Mouse (Mus musculus) lung, embryonic 14.5 days (tissue): ENCODE results near the gene Kcnh4. TPM values are rescaled to one million over a fixed set of nuclear protein-coding genes. Genes with fewer than 3 reads are reported as not detected.
A peak's percentile ranks its signal among the peaks of the same experiment; 100 is the strongest.

ENCODE experiments used
- ATAC-seq: fragments of 200-750 bp; cut with Nextera tagmentation; 2 replicates; pipeline ENCODE4 v1.8.0; 2017; ENCODE audit warnings: mild to moderate bottlenecking, moderate TSS enrichment, moderate library complexity; ENCODE audit not compliant: insufficient read depth
- DNase-seq: peaks from one replicate; pipeline ENCODE4 v3.0.0-alpha.2; 2015
- H3K27ac ChIP-seq: fragments of 300-500 bp; sonication (generic); 2 replicates; pipeline ENCODE4 v1.5.1; 2014; ENCODE audit warnings: low read depth, mild to moderate bottlenecking, moderate library complexity
- H3K27me3 ChIP-seq: fragments of 300-500 bp; sonication (generic); 2 replicates; pipeline ENCODE4 v1.6.1; 2014; ENCODE audit warnings: low read length, control low read depth; ENCODE audit not compliant: insufficient read depth
- H3K36me3 ChIP-seq: fragments of 300-500 bp; sonication (generic); 2 replicates; pipeline ENCODE4 v1.6.1; 2014; ENCODE audit warnings: control low read depth; ENCODE audit not compliant: insufficient read depth
- H3K4me1 ChIP-seq: fragments of 300-500 bp; sonication (generic); 2 replicates; pipeline ENCODE4 v1.6.1; 2014; ENCODE audit warnings: antibody characterized with exemption, control low read depth; ENCODE audit not compliant: insufficient read depth
- H3K4me2 ChIP-seq: fragments of 300-500 bp; sonication (generic); 2 replicates; pipeline ENCODE4 v1.6.1; 2014; ENCODE audit warnings: mild to moderate bottlenecking
- H3K4me3 ChIP-seq: fragments of 300-500 bp; sonication (generic); 2 replicates; pipeline ENCODE4 v1.5.1; 2014; ENCODE audit warnings: low read depth, low read length
- H3K9ac ChIP-seq: fragments of 300-500 bp; sonication (generic); 2 replicates; pipeline ENCODE4 v1.6.1; 2014
- H3K9me3 ChIP-seq: fragments of 300-500 bp; sonication (generic); 2 replicates; pipeline ENCODE4 v1.6.1; 2016; ENCODE audit warnings: low read depth, low read length, control low read depth
- CTCF ChIP-seq: IDR thresholded peaks from 2 replicates; pipeline ENCODE4 v1.5.1; 2016; ENCODE audit warnings: antibody characterized with exemption, low read depth
- WGBS: fragments of 180-500 bp; shearing (Covaris S2); extraction: QIAGEN DNeasy Blood & Tissue Kit; methylation state at CpG from one replicate; pipeline ENCODE4 v1.1.7; 2014; 5-methylcytosine and 5-hydroxymethylcytosine counted together
- polyA plus RNA-seq: library from polyadenylated mRNA; unstranded; fragments of >200 nt; fragmentation: Nextera tagmentation; extraction: Ambion mirVana; gene quantifications from 2 replicates; pipeline ENCODE4 v1.2.1, GENCODE M21; 2014

Gene Kcnh4
- polyA plus RNA-seq, 1 experiment from 2014 or later: not detected

DNA sequence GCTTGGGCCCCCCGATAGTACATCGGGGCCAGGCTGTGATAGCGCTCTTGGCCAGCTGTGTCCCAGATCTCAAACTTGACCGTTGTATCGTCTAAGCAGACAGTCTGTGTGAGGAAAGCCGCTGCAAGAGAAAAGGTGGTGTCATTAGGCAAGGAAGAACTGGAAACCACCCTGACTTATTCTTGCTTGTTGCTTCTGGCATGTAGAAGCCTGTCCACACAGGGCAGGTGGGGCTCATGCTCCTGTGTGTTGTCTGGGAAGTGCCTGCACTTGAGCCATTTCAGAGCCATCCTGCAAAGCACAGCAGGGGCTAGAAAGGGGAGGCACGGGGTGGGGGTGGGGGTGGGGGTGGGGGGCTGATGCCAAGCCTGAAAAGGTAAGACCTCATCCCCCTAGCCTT lies 41.3 kb downstream of the Kcnh4 start:
- 91% methylated on average over 7 of the region's 7 CpGs for WGBS
- H3K27me3 ChIP-seq: no peaks in the 10 kb centered on the region
- ATAC-seq (no peak), DNase-seq (no peak)
- H3K36me3 ChIP-seq: peaks cover 46% of the 10 kb centered on the region
- no peak overlapping the region for H3K4me3 ChIP-seq
- H3K4me2 ChIP-seq: no peak overlapping the region
- H3K27ac ChIP-seq: no peak overlapping the region
- no peak overlapping the region for H3K9ac ChIP-seq
- H3K4me1 ChIP-seq: peaks cover 12% of the 10 kb centered on the region
- no peaks in the 10 kb centered on the region for H3K9me3 ChIP-seq
- TF ChIP-seq CTCF: no peak

DNA sequence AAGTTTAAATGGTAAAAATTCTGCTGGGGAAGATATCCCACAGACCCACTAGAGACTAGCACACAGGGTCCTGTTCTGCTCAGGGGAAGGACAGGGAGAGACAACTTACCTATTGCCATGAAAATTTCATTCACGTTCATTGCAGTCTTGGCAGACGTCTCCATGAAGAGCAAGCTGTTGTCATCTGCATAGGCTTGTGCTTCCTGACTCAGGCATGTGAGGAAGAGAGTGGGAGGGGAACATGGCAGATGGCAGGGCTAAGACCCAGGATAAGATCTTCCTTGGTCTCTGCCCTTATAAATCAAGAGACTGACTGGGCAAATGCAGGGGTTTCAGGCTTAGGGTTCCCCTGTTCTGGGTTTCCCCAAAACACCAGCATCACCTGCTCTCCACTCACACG lies 43.1 kb downstream of the Kcnh4 start:
- no peak for TF ChIP-seq CTCF
- WGBS: 74% methylated on average over 3 of the region's 3 CpGs
- peaks cover 46% of the 10 kb centered on the region for H3K36me3 ChIP-seq
- DNase-seq (no peak), ATAC-seq (no peak)
- H3K27ac ChIP-seq: no peak overlapping the region
- H3K4me3 ChIP-seq: no peak overlapping the region
- peaks cover 18% of the 10 kb centered on the region for H3K4me1 ChIP-seq
- no peaks in the 10 kb centered on the region for H3K9me3 ChIP-seq
- no peaks in the 10 kb centered on the region for H3K27me3 ChIP-seq
- H3K4me2 ChIP-seq: no peak overlapping the region
- H3K9ac ChIP-seq: no peak overlapping the region

- H3K4me1 ChIP-seq: peaks cover 19% of the 10 kb centered on the region
- no peak for DNase-seq
- H3K4me3 ChIP-seq: no peak overlapping the region
- no peak overlapping the region for H3K9ac ChIP-seq
- H3K9me3 ChIP-seq: no peaks in the 10 kb centered on the region
- WGBS: 90% methylated on average over 6 of the region's 6 CpGs
- no peak overlapping the region for H3K4me2 ChIP-seq
- TF ChIP-seq CTCF: no peak
- H3K27ac ChIP-seq: no peak overlapping the region
- H3K36me3 ChIP-seq: peaks cover 53% of the 10 kb centered on the region
- H3K27me3 ChIP-seq: no peaks in the 10 kb centered on the region
- ATAC-seq: no peak
These were observed 44.8 kb downstream of the Kcnh4 start for GRCm38 (mm10) chr11:100714948-100715347.

DNA sequence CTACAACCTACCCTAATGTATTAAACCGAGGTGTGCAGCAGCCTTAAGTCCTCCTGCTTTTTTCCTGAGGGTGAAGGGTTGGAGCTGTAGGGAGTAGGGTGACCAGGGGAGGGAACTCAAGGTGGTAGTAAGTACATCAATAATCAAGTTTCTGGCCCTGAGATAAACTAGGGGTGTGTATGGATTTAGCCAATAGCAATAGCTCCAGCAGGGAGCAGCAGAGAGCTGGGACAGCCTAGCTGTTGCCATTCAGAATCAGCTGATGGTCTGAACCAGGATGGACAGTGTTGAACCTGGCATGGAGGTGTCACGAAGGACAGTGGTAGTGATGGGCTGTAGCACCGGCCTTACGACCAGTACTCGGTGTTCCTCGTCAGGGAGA lies 45.2 kb downstream of the Kcnh4 start:
- peak overlapping the region; percentile 30; the same call in 1 of the 2 replicates for H3K4me3 ChIP-seq
- H3K9me3 ChIP-seq: no peaks in the 10 kb centered on the region
- peak overlapping the region; percentile 81; the same call in 1 of the 2 replicates for H3K27ac ChIP-seq
- no peaks in the 10 kb centered on the region for H3K27me3 ChIP-seq
- peak; percentile 92 for DNase-seq
- H3K9ac ChIP-seq: peak overlapping the region; percentile 46; the same call in 1 of the 2 replicates
- H3K4me2 ChIP-seq: peak overlapping the region; percentile 65
- H3K36me3 ChIP-seq: peaks cover 53% of the 10 kb centered on the region
- TF ChIP-seq CTCF: peak; percentile 85
- whole genome bisulfite sequencing: 49% methylated on average over 6 of the region's 6 CpGs
- ATAC-seq: 0 out of 2 replicates have a peak, but pooled peaks have one; percentile 4
- peaks cover 19% of the 10 kb centered on the region for H3K4me1 ChIP-seq

DNA sequence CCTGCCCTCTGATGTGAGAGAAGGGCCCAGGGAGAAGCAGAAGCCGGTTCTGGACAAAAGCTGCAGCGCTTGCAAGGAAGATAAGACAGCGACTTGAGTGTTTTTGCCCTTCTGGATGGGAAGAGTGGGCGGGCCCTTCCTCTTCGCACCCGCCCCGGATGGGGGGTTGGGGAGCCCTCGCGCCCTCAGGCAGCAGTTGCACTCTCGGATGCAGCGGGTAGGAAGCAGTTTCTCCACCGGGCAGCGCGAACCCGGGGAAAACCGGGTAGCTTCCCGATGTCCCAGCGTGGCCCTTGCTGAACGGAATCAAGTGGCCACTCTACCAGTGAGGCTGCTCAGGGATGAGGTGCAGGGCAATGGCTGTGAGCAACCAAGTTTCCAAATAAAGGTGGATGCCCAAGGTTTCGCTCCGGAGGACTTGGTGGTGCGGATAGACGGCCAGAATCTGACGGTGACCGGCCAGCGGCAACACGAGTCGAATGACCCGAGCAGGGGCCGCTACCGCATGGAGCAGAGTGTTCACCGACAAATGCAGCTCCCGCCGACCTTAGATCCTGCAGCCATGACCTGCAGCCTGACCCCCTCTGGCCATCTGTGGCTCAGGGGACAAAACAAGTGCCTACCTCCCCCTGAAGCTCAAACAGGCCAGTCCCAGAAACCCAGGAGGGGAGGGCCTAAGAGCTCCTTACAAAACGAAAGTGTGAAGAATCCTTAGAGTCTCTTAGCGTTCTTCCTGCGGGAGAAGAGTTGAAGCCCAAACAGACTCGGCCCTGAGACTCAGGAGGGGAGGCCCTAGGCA lies 45.8 kb downstream of the Kcnh4 start, which contains the start of gene Hspb9:
Gene Hspb9, plus strand, starts transcription at position 116 of the 799 bp plus-strand sequence.
- 5% methylated on average over 38 of the region's 38 CpGs for WGBS
- TF ChIP-seq CTCF: no peak
- ATAC-seq (peak; percentile 23; the same call in 1 of the 2 replicates), DNase-seq (peak; percentile 84)
- H3K36me3 ChIP-seq: peaks cover 53% of the 10 kb centered on the region
- peak within 1 kb of the TSS; percentile 96 for H3K4me3 ChIP-seq
- no peaks in the 10 kb centered on the region for H3K9me3 ChIP-seq
- peak within 1 kb of the TSS; percentile 81 for H3K27ac ChIP-seq
- peak within 1 kb of the TSS; percentile 46 for H3K9ac ChIP-seq
- peak within 1 kb of the TSS; percentile 80 for H3K4me2 ChIP-seq
- H3K4me1 ChIP-seq: peaks cover 19% of the 10 kb centered on the region
- H3K27me3 ChIP-seq: no peaks in the 10 kb centered on the region

DNA sequence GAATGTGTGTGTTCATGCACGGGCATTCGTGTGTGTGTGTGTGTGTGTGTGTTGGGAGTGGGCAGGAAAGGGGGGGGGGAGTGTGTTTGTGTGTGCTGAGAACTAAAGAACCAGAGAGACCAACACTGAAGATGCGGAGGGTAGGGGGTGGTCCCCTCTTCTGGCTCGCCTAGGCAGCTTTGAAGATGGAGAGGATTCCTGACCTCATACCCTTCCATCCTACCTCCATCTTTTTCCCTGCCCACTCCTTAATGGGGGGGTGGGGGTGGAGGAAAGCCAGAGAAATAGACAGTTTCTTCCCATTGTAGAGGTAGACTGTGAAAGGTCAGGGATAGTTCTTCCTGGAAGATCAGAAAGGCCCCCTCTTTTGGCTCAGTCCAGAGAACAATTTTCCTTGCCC lies 46.6 kb downstream of the Kcnh4 start:
- ATAC-seq: no peak
- peak overlapping the region; percentile 30; the same call in 1 of the 2 replicates for H3K4me3 ChIP-seq
- peak overlapping the region; percentile 81; the same call in 1 of the 2 replicates for H3K27ac ChIP-seq

More for the DNA sequence above, 46.6 kb downstream of the Kcnh4 start:
- Histone ChIP-seq H3K4me1 (peaks cover 19% of the 10 kb centered on the region), H3K36me3 (peaks cover 53% of the 10 kb centered on the region), H3K27me3 (no peaks in the 10 kb centered on the region), H3K9me3 (no peaks in the 10 kb centered on the region), H3K4me2 (peak overlapping the region; percentile 65), H3K9ac (peak overlapping the region; percentile 46)
- no peak for DNase-seq
- TF ChIP-seq CTCF: no peak
- WGBS: 58% methylated on average over 4 of the region's 4 CpGs
